Mouse (Mus musculus) stomach, postnatal 0 days (tissue): ENCODE measurements around the gene Ccl2. TPM values are rescaled to one million over a fixed set of nuclear protein-coding genes. Genes with fewer than 3 reads are reported as not detected.
A peak's percentile ranks its signal among the peaks of the same experiment; 100 is the strongest.

Experiments used
- ATAC-seq: fragments of 200-750 bp; cut with Nextera tagmentation; 2 replicates; pipeline ENCODE4 v1.8.0; 2017; ENCODE audit not compliant: low FRiP score, low TSS enrichment
- DNase-seq: peaks from one replicate; pipeline ENCODE4 v3.0.0-alpha.2; 2016; ENCODE audit warnings: low spot score
- H3K27ac ChIP-seq: fragments of 300-500 bp; sonication (generic); replicated peaks from 2 replicates; pipeline ENCODE4 v1.5.1; 2014; ENCODE audit warnings: mild to moderate bottlenecking, control low read depth
- H3K27me3 ChIP-seq: fragments of 300-500 bp; sonication (generic); 2 replicates; pipeline ENCODE4 v1.6.1; 2014; ENCODE audit warnings: low read length; ENCODE audit not compliant: control insufficient read depth, insufficient read depth
- H3K36me3 ChIP-seq: fragments of 300-500 bp; sonication (generic); 2 replicates; pipeline ENCODE4 v1.6.1; 2014; ENCODE audit warnings: low read length, mixed read lengths; ENCODE audit not compliant: control insufficient read depth, insufficient read depth
- H3K4me1 ChIP-seq: fragments of 300-500 bp; sonication (generic); replicated peaks from 2 replicates; pipeline ENCODE4 v1.6.1; 2014; ENCODE audit warnings: antibody characterized with exemption; ENCODE audit not compliant: control insufficient read depth, insufficient read depth
- H3K4me2 ChIP-seq: fragments of 300-500 bp; sonication (generic); replicated peaks from 2 replicates; pipeline ENCODE4 v1.6.1; 2014; ENCODE audit warnings: low read depth, mild to moderate bottlenecking, control low read depth, moderate library complexity
- H3K4me3 ChIP-seq: fragments of 300-500 bp; sonication (generic); 2 replicates; pipeline ENCODE4 v1.5.1; 2014; ENCODE audit warnings: low read depth, low read length, control low read depth
- H3K9ac ChIP-seq: fragments of 300-500 bp; sonication (generic); 2 replicates; pipeline ENCODE4 v1.6.1; 2014; ENCODE audit warnings: mild to moderate bottlenecking, low read length, control low read depth, mixed read lengths
- H3K9me3 ChIP-seq: fragments of 300-500 bp; sonication (generic); 2 replicates; pipeline ENCODE4 v1.6.1; 2016; ENCODE audit warnings: low read length; ENCODE audit not compliant: control insufficient read depth
- CTCF ChIP-seq: IDR thresholded peaks from 2 replicates; pipeline ENCODE4 v1.5.1; 2016; ENCODE audit warnings: antibody characterized with exemption, low read depth, mild to moderate bottlenecking, moderate library complexity
- EP300 ChIP-seq: optimal IDR thresholded peaks from 2 replicates; pipeline ENCODE3; 2016; ENCODE audit warnings: antibody characterized with exemption
- WGBS: fragments of 180-500 bp; shearing (Covaris S2); extraction: QIAGEN DNeasy Blood & Tissue Kit; methylation state at CpG from one replicate; pipeline ENCODE4 v1.1.7; 2014; 5-methylcytosine and 5-hydroxymethylcytosine counted together
- polyA plus RNA-seq: library from polyadenylated mRNA; unstranded; fragments of >200 nt; fragmentation: Nextera tagmentation; extraction: Ambion mirVana; gene quantifications from 2 replicates; pipeline ENCODE4 v1.2.1, GENCODE M21; 2015

Ccl2 gene
- polyA plus RNA-seq, 1 experiment from 2014 or later, result 3.3 TPM

GRCm38 (mm10) chr11:82004810-82005209 lies 30.6 kb upstream of the Ccl2 start:
- no peak overlapping the region for H3K9ac ChIP-seq
- no peak for TF ChIP-seq CTCF
- TF ChIP-seq EP300, result no peak
- no peak overlapping the region for H3K27ac ChIP-seq
- DNase-seq (no peak), ATAC-seq (no peak)
- H3K9me3 ChIP-seq, result no peaks in the 10 kb centered on the region
- no peaks in the 10 kb centered on the region for H3K4me1 ChIP-seq
- H3K4me3 ChIP-seq, result no peak overlapping the region
- 67% methylated on average over 2 of the region's 2 CpGs for WGBS
- no peaks in the 10 kb centered on the region for H3K27me3 ChIP-seq
- H3K4me2 ChIP-seq, result no peak overlapping the region
- no peaks in the 10 kb centered on the region for H3K36me3 ChIP-seq

- DNase-seq (peak; percentile 18), ATAC-seq (peak; percentile 64; the same call in 1 of the 2 replicates)
- Histone ChIP-seq H3K9ac (no peak overlapping the region), H3K27ac (no peak overlapping the region), H3K9me3 (no peaks in the 10 kb centered on the region), H3K27me3 (no peaks in the 10 kb centered on the region), H3K36me3 (no peaks in the 10 kb centered on the region), H3K4me1 (no peaks in the 10 kb centered on the region), H3K4me3 (no peak overlapping the region), H3K4me2 (no peak overlapping the region; the same call in 1 of the 2 replicates)
- TF ChIP-seq EP300, result no peak
- TF ChIP-seq CTCF, result no peak; the same call in 1 of the 2 replicates
- 47% methylated on average over 12 of the region's 12 CpGs for WGBS
These were observed 28.5 kb upstream of the Ccl2 start for GRCm38 (mm10) chr11:82006796-82007423.

- no peak for DNase-seq
- TF ChIP-seq CTCF (no peak), EP300 (no peak)
- H3K4me1 ChIP-seq, result no peaks in the 10 kb centered on the region
- H3K4me3 ChIP-seq, result no peak overlapping the region
- no peaks in the 10 kb centered on the region for H3K36me3 ChIP-seq
- H3K27ac ChIP-seq, result no peak overlapping the region
- WGBS, result 89% methylated on average over 3 of the region's 3 CpGs
- H3K27me3 ChIP-seq, result no peaks in the 10 kb centered on the region
- no peak for ATAC-seq
- H3K4me2 ChIP-seq, result no peak overlapping the region
- H3K9me3 ChIP-seq, result no peaks in the 10 kb centered on the region
- no peak overlapping the region for H3K9ac ChIP-seq
These were observed 25.3 kb upstream of the Ccl2 start for GRCm38 (mm10) chr11:82010115-82010514.

- Histone ChIP-seq H3K9me3 (no peaks in the 10 kb centered on the region), H3K27ac (no peak overlapping the region), H3K27me3 (no peaks in the 10 kb centered on the region), H3K4me1 (no peaks in the 10 kb centered on the region), H3K9ac (no peak overlapping the region), H3K4me2 (no peak overlapping the region), H3K36me3 (no peaks in the 10 kb centered on the region), H3K4me3 (no peak overlapping the region)
- DNase-seq, result no peak
- no peak for TF ChIP-seq EP300
- no peak for TF ChIP-seq CTCF
- no peak for ATAC-seq
- 50% methylated on average over 8 of the region's 8 CpGs for WGBS
These were observed 23.8 kb upstream of the Ccl2 start for GRCm38 (mm10) chr11:82011411-82012193.

GRCm38 (mm10) chr11:82013756-82014155 lies 21.6 kb upstream of the Ccl2 start:
- Histone ChIP-seq H3K27me3 (no peaks in the 10 kb centered on the region), H3K27ac (no peak overlapping the region), H3K4me2 (no peak overlapping the region), H3K36me3 (no peaks in the 10 kb centered on the region), H3K4me1 (no peaks in the 10 kb centered on the region), H3K9ac (no peak overlapping the region), H3K9me3 (no peaks in the 10 kb centered on the region), H3K4me3 (no peak overlapping the region)
- DNase-seq, result no peak
- TF ChIP-seq EP300, result no peak
- ATAC-seq, result no peak
- 7% methylated on average over 1 of the region's 1 CpGs for WGBS

- no peak overlapping the region for H3K4me2 ChIP-seq
- H3K4me3 ChIP-seq, result no peak overlapping the region
- 34% methylated on average over 2 of the region's 2 CpGs for WGBS
- H3K4me1 ChIP-seq, result no peaks in the 10 kb centered on the region
- DNase-seq, result no peak
- H3K27me3 ChIP-seq, result no peaks in the 10 kb centered on the region
- H3K36me3 ChIP-seq, result no peaks in the 10 kb centered on the region
- H3K27ac ChIP-seq, result no peak overlapping the region
- H3K9me3 ChIP-seq, result no peaks in the 10 kb centered on the region
- ATAC-seq, result no peak
- H3K9ac ChIP-seq, result no peak overlapping the region
- TF ChIP-seq EP300 (no peak), CTCF (no peak)
These were observed 20.3 kb upstream of the Ccl2 start for GRCm38 (mm10) chr11:82015066-82015465.
